Mouse (Mus musculus) kidney, postnatal 0 days (tissue): Measurements from ENCODE around the gene Cnnm4. TPM values are rescaled to one million over a fixed set of nuclear protein-coding genes. Genes with fewer than 3 reads are reported as not detected.

Experiments
- ATAC-seq: fragments of 200-750 bp; cut with Nextera tagmentation; replicated peaks from 2 replicates; pipeline ENCODE4 v1.8.0; 2017; ENCODE audit warnings: low read depth, moderate number of reproducible peaks, moderate TSS enrichment, moderate library complexity; ENCODE audit not compliant: low FRiP score
- DNase-seq: peaks from one replicate; pipeline ENCODE4 v3.0.0-alpha.2; 2016; ENCODE audit warnings: low spot score
- H3K27ac ChIP-seq: fragments of 300-500 bp; sonication (generic); 2 replicates; pipeline ENCODE4 v1.5.1; 2014; ENCODE audit warnings: mild to moderate bottlenecking
- H3K27me3 ChIP-seq: fragments of 300-500 bp; sonication (generic); 2 replicates; pipeline ENCODE4 v1.6.1; 2014; ENCODE audit warnings: low read length, mixed read lengths; ENCODE audit not compliant: insufficient read depth
- H3K36me3 ChIP-seq: fragments of 300-500 bp; sonication (generic); 2 replicates; pipeline ENCODE4 v1.6.1; 2014; ENCODE audit warnings: low read length, mixed read lengths; ENCODE audit not compliant: insufficient read depth
- H3K4me1 ChIP-seq: fragments of 300-500 bp; sonication (generic); replicated peaks from 2 replicates; pipeline ENCODE4 v1.6.1; 2014; ENCODE audit warnings: antibody characterized with exemption, low read length, mixed read lengths; ENCODE audit not compliant: insufficient read depth
- H3K4me2 ChIP-seq: fragments of 300-500 bp; sonication (generic); 2 replicates; pipeline ENCODE4 v1.6.1; 2014; ENCODE audit warnings: mild to moderate bottlenecking, low read length, moderate library complexity, mixed read lengths
- H3K4me3 ChIP-seq: fragments of 300-500 bp; sonication (generic); replicated peaks from 2 replicates; pipeline ENCODE4 v1.5.1; 2014; ENCODE audit warnings: low read depth, low read length
- H3K9ac ChIP-seq: fragments of 300-500 bp; sonication (generic); 2 replicates; pipeline ENCODE4 v1.6.1; 2014; ENCODE audit warnings: low read depth, low read length
- H3K9me3 ChIP-seq: fragments of 300-500 bp; sonication (generic); replicated peaks from 2 replicates; pipeline ENCODE4 v1.6.1; 2016; ENCODE audit warnings: low read length, inconsistent platforms, mixed read lengths
- CTCF ChIP-seq: IDR thresholded peaks from 2 replicates; pipeline ENCODE4 v1.5.1; 2016; ENCODE audit warnings: antibody characterized with exemption, low read depth, mild to moderate bottlenecking, moderate library complexity
- WGBS: fragments of 180-500 bp; shearing (Covaris S2); extraction: QIAGEN DNeasy Blood & Tissue Kit; methylation state at CpG from one replicate; pipeline ENCODE4 v1.1.7; 2014; 5-methylcytosine and 5-hydroxymethylcytosine counted together
- polyA plus RNA-seq: library from polyadenylated mRNA; unstranded; fragments of >200 nt; fragmentation: Nextera tagmentation; extraction: Ambion mirVana; gene quantifications from 2 replicates; pipeline ENCODE4 v1.2.1, GENCODE M21; 2015

Cnnm4 gene
- polyA plus RNA-seq, 1 experiment from 2014 or later, result 9.4 TPM

DNA sequence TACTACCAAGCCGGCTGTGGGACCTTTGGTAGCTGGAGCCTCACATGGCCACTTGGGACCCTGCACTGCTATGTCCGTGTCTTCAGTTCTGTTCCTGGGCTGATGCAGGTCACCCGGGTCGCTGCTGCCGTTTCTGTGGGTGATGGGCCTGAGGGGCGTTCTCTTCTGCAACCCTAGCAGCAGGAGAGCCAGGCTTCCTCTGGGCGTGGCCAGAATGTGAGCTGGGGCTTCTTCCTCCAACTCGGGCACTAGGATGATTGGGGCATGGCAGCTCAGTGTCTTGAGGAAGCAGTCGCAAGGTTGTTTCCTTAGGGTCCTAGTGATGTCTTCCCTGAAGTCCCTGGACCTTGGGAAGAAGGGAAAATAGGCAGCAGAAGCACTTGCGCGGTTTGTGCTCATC lies 48.2 kb downstream of the Cnnm4 start:
- H3K9ac ChIP-seq, result no peak overlapping the region
- H3K27ac ChIP-seq, result no peak overlapping the region
- 64% methylated on average over 11 of the region's 11 CpGs for WGBS
- H3K36me3 ChIP-seq, result peaks cover 43% of the 10 kb centered on the region
- H3K4me3 ChIP-seq, result no peak overlapping the region
- DNase-seq, result no peak
- no peaks in the 10 kb centered on the region for H3K9me3 ChIP-seq
- no peak for TF ChIP-seq CTCF
- H3K4me1 ChIP-seq, result peaks cover 3% of the 10 kb centered on the region; the same call in 1 of the 2 replicates
- no peak for ATAC-seq
- no peak overlapping the region for H3K4me2 ChIP-seq
- no peaks in the 10 kb centered on the region for H3K27me3 ChIP-seq

DNA sequence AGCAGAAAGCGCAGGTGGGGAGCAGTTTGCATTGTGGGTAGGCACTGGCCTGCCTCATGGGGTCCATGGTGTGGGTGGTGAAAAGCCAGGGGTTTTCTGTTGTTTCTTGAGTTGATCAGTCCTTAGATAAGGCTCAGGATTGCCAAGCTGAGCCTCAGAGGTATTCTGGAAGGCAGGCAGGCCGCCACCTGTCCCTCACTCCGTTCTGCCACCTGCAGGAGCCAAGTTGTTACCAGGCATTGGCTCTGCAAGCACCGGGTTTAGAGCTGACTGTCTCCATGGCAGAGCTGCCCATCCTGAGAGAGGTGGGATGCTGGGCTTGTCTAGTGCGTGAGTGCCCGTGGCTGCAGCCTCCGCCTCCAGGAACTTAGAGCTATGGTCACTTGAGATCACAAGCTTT lies 50.8 kb downstream of the Cnnm4 start:
- Histone ChIP-seq H3K27me3 (no peaks in the 10 kb centered on the region), H3K4me1 (no peaks in the 10 kb centered on the region), H3K9ac (no peak overlapping the region), H3K27ac (no peak overlapping the region), H3K4me3 (no peak overlapping the region), H3K36me3 (peaks cover 57% of the 10 kb centered on the region), H3K9me3 (no peaks in the 10 kb centered on the region), H3K4me2 (no peak overlapping the region)
- ATAC-seq (no peak), DNase-seq (no peak)
- no peak for TF ChIP-seq CTCF
- WGBS, result 87% methylated on average over 7 of the region's 7 CpGs

DNA sequence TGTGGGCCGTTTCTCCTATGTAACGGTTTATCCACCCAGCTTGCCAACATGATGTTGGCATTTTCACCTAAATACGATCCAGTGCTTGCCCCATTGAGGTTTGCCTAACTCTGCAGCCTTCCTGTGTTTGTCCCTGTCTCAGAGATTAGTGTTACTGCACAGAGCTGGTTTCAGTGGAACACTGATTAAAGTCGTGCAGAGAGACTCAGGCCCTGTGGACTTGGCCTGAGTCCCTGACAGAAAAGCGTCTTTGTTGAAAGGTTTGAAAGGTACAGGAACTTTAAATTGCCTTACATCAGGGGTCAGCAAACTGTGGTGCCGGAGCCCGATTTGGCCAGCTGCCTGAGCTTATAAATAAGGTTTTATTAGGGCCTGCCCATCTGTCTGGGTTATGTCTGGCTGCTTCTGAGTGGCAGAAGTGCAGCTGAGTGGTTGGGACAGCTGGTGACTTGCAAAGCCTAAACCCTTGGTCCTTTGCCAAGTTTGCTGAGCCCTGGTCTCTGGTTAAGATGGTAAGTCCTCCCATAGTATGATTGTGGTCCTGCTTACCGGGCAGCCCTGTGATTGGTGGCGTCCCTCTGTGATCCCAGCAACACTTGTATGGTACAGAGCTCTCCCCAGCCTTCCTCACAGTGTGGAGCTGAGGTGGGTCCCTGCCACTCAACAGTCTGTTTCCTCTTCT lies 52.1 kb downstream of the Cnnm4 start:
- DNase-seq (no peak), ATAC-seq (no peak)
- H3K27me3 ChIP-seq, result no peaks in the 10 kb centered on the region
- no peaks in the 10 kb centered on the region for H3K9me3 ChIP-seq
- H3K9ac ChIP-seq, result no peak overlapping the region
- no peak for TF ChIP-seq CTCF
- no peak overlapping the region for H3K4me2 ChIP-seq
- H3K4me3 ChIP-seq, result no peak overlapping the region
- 47% methylated on average over 9 of the region's 9 CpGs for WGBS
- H3K4me1 ChIP-seq, result no peaks in the 10 kb centered on the region
- H3K27ac ChIP-seq, result no peak overlapping the region
- peaks cover 55% of the 10 kb centered on the region for H3K36me3 ChIP-seq

DNA sequence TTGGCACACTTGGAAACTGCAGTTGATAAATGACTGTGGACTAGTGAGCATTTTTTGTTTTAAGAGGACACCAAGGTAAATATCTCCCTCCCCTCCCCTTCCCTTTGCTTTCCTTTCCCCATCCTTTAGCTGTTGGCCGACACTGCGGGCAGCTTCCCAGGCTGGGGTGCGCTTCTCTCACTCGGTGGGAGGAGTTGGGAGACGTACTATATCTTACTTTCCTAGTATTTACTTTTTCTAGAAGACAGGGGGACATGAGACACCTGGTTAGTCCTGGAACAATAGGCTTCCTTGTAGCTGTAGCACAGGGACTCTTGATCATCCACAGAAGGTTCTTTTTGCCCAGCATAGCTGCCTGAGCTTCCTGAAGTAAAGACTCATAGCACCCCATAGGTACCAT lies 52.6 kb downstream of the Cnnm4 start:
- no peak overlapping the region for H3K4me3 ChIP-seq
- H3K9me3 ChIP-seq, result no peaks in the 10 kb centered on the region
- no peak overlapping the region for H3K27ac ChIP-seq
- no peaks in the 10 kb centered on the region for H3K4me1 ChIP-seq
- H3K27me3 ChIP-seq, result no peaks in the 10 kb centered on the region
- H3K36me3 ChIP-seq, result peaks cover 49% of the 10 kb centered on the region
- no peak overlapping the region for H3K4me2 ChIP-seq
- no peak overlapping the region for H3K9ac ChIP-seq
- 43% methylated on average over 5 of the region's 5 CpGs for WGBS
- TF ChIP-seq CTCF, result no peak
- no peak for ATAC-seq
- no peak for DNase-seq

GRCm38 (mm10) chr1:36525774-36526173 lies 54.4 kb downstream of the Cnnm4 start:
- ATAC-seq, result no peak
- no peak overlapping the region for H3K27ac ChIP-seq
- WGBS, result 88% methylated on average over 12 of the region's 12 CpGs
- H3K9ac ChIP-seq, result no peak overlapping the region
- H3K4me1 ChIP-seq, result no peaks in the 10 kb centered on the region
- peaks cover 39% of the 10 kb centered on the region for H3K36me3 ChIP-seq
- TF ChIP-seq CTCF, result no peak
- H3K4me3 ChIP-seq, result no peak overlapping the region
- no peaks in the 10 kb centered on the region for H3K9me3 ChIP-seq
- no peaks in the 10 kb centered on the region for H3K27me3 ChIP-seq
- no peak for DNase-seq
- H3K4me2 ChIP-seq, result no peak overlapping the region

GRCm38 (mm10) chr1:36526903-36527302 lies 55.5 kb downstream of the Cnnm4 start:
- Histone ChIP-seq H3K9me3 (no peaks in the 10 kb centered on the region), H3K27me3 (no peaks in the 10 kb centered on the region), H3K36me3 (peaks cover 36% of the 10 kb centered on the region), H3K27ac (no peak overlapping the region), H3K9ac (no peak overlapping the region), H3K4me2 (no peak overlapping the region), H3K4me3 (no peak overlapping the region), H3K4me1 (no peaks in the 10 kb centered on the region)
- TF ChIP-seq CTCF, result no peak
- WGBS, result 82% methylated on average over 10 of the region's 10 CpGs
- no peak for DNase-seq
- no peak for ATAC-seq

- H3K36me3 ChIP-seq, result peaks cover 32% of the 10 kb centered on the region
- ATAC-seq (no peak), DNase-seq (no peak)
- no peaks in the 10 kb centered on the region for H3K4me1 ChIP-seq
- H3K27ac ChIP-seq, result no peak overlapping the region
- no peaks in the 10 kb centered on the region for H3K9me3 ChIP-seq
- no peak overlapping the region for H3K9ac ChIP-seq
- H3K27me3 ChIP-seq, result no peaks in the 10 kb centered on the region
- no peak overlapping the region for H3K4me2 ChIP-seq
- H3K4me3 ChIP-seq, result no peak overlapping the region
- TF ChIP-seq CTCF, result no peak
- 33% methylated on average over 1 of the region's 1 CpGs for WGBS
Measured at GRCm38 (mm10) chr1:36528351-36528750, 56.9 kb downstream of the Cnnm4 start.
